Mouse (Mus musculus) urinary bladder, postnatal 36 days (tissue): ENCODE results near the gene Rarres2.

ENCODE experiments used
- DNase-seq, 2 experiments: peaks; one replicate each; pipeline ENCODE4 v3.0.0; 2022; ENCODE audit warnings: low spot score in 2 of 2, mixed read lengths in 1 of 2

Gene Rarres2

GRCm38 (mm10) chr6:48579215-48579648 is 6.6 kb upstream of the Rarres2 start:
- DNase-seq: no peak

- no peak for DNase-seq
These were observed 6.1 kb upstream of the Rarres2 start for GRCm38 (mm10) chr6:48578736-48579135.

- no peak for DNase-seq
These were observed 1.4 kb upstream of the Rarres2 start for GRCm38 (mm10) chr6:48573981-48574380.

GRCm38 (mm10) chr6:48573280-48573679 is 691 bp upstream of the Rarres2 start:
- no peak for DNase-seq

GRCm38 (mm10) chr6:48572014-48572413 is 575 bp downstream of the Rarres2 start:
- no peak for DNase-seq

GRCm38 (mm10) chr6:48569065-48569807 is 3.4 kb downstream of the Rarres2 start:
- no peak for DNase-seq

- peak; percentile 26 to 52 for DNase-seq
These were observed 4.3 kb downstream of the Rarres2 start for GRCm38 (mm10) chr6:48568036-48568984.

- DNase-seq: peak in 1 of 2 experiments; percentile 52
These were observed 6.3 kb downstream of the Rarres2 start for GRCm38 (mm10) chr6:48566312-48566711.

- no peak for DNase-seq
These were observed 6.8 kb downstream of the Rarres2 start for GRCm38 (mm10) chr6:48565693-48566310.

- no peak for DNase-seq
These were observed 16.6 kb downstream of the Rarres2 start for GRCm38 (mm10) chr6:48555956-48556355.

- DNase-seq: peak in 1 of 2 experiments; percentile 51
These were observed 17.3 kb downstream of the Rarres2 start for GRCm38 (mm10) chr6:48555104-48555890.

- peak; percentile 95 to 99 for DNase-seq
These were observed 18.1 kb downstream of the Rarres2 start, which contains the start of gene Lrrc61 for GRCm38 (mm10) chr6:48554280-48555103. TSS of gene Lrrc61 (plus strand) at chr6:48554796.

GRCm38 (mm10) chr6:48553819-48554218 is 18.8 kb downstream of the Rarres2 start:
- DNase-seq: no peak

GRCm38 (mm10) chr6:48552918-48553317 is 19.7 kb downstream of the Rarres2 start:
- DNase-seq: no peak

GRCm38 (mm10) chr6:48548314-48548713 is 24.3 kb downstream of the Rarres2 start:
- DNase-seq: no peak

GRCm38 (mm10) chr6:48546858-48547257 is 25.7 kb downstream of the Rarres2 start:
- DNase-seq: peak in 1 of 2 experiments; percentile 42

GRCm38 (mm10) chr6:48546271-48546670 is 26.3 kb downstream of the Rarres2 start:
- no peak for DNase-seq

- DNase-seq: no peak
These were observed 27.3 kb downstream of the Rarres2 start for GRCm38 (mm10) chr6:48545251-48545650.

GRCm38 (mm10) chr6:48542631-48543030 is 30.0 kb downstream of the Rarres2 start:
- DNase-seq: no peak
